In the genomic region with DNA sequence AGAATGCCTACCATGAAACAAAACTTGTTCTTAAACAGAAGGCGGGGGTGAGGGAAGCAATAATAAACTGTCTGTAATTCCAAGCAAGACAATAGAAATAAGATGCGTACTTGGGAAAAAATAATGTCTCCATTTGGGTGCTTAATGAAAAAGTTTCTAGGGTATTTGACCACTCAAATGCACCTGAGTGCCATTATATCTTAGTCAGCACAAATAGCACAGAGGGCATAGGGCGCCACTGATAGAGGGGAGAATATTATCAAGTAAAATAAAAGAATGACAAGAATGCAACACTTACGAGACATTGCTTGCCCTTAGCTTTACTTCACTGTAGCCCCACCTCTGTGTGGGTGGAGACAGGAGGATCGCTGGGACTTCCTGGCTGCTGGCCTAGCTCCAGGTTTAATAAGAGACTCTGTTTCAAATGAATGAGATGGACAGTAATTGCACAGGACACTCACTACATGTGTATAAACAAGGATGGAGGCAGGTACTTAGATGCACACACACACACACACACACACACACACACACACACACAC, we compare ENCODE assay signal across 20 mouse cellular contexts.
"Had no signal": no experiment of that assay in that cellular context is flagged by ENCODE, and none has a peak within 500 bp of the region (broad histone marks: within the 10 kb centered on the region; RNA-seq: fewer than 3 reads in every experiment).

No protein-coding gene starts in this region.

- ATAC-seq: intestine, postnatal 0 days; liver, embryonic 12.5 days; midbrain, embryonic 13.5 days; midbrain, embryonic 16.5 days had no signal

- H3K9me3 ChIP-seq: kidney, embryonic 15.5 days; limb, embryonic 10.5 days; limb, embryonic 13.5 days; liver, embryonic 12.5 days; liver, embryonic 15.5 days; lung, embryonic 15.5 days; midbrain, embryonic 10.5 days; midbrain, embryonic 13.5 days; neural tube, embryonic 13.5 days had no signal

- H3K4me1 ChIP-seq: kidney, embryonic 15.5 days; limb, embryonic 10.5 days; limb, embryonic 13.5 days; liver, embryonic 12.5 days; liver, embryonic 15.5 days; megakaryocyte, embryonic 14.5 days had no signal

- H3K4me2 ChIP-seq: kidney, embryonic 15.5 days; limb, embryonic 13.5 days; liver, embryonic 12.5 days; liver, embryonic 15.5 days; lung, embryonic 15.5 days; midbrain, embryonic 13.5 days; neural tube, embryonic 13.5 days had no signal

- H3K4me3 ChIP-seq: kidney, embryonic 15.5 days; limb, embryonic 10.5 days; limb, embryonic 13.5 days; liver, embryonic 12.5 days; liver, embryonic 15.5 days; lung, embryonic 15.5 days; megakaryocyte, embryonic 14.5 days; midbrain, embryonic 10.5 days; midbrain, embryonic 13.5 days; myocyte; neural tube, embryonic 13.5 days had no signal

- H3K27ac ChIP-seq: kidney, embryonic 15.5 days; limb, embryonic 10.5 days; limb, embryonic 13.5 days; liver, embryonic 12.5 days; liver, embryonic 15.5 days; lung, embryonic 15.5 days; midbrain, embryonic 10.5 days had no signal

- H3K9ac ChIP-seq: kidney, embryonic 15.5 days; limb, embryonic 13.5 days; liver, embryonic 12.5 days; liver, embryonic 15.5 days; lung, embryonic 15.5 days; midbrain, embryonic 13.5 days; neural tube, embryonic 13.5 days had no signal

- H3K36me3 ChIP-seq: kidney, embryonic 15.5 days; limb, embryonic 10.5 days; limb, embryonic 13.5 days; liver, embryonic 12.5 days; liver, embryonic 15.5 days; lung, embryonic 15.5 days; midbrain, embryonic 10.5 days; midbrain, embryonic 13.5 days; neural tube, embryonic 13.5 days had no signal

- H3K27me3 ChIP-seq: kidney, embryonic 15.5 days; limb, embryonic 13.5 days; liver, embryonic 12.5 days; liver, embryonic 15.5 days; lung, embryonic 15.5 days; megakaryocyte, embryonic 14.5 days; midbrain, embryonic 13.5 days; neural tube, embryonic 13.5 days had no signal

- DNase-seq: kidney, adult 2 months; kidney, postnatal 14 days; kidney, postnatal 4 days; liver; lung, postnatal 36 days; thymus, adult 18-20 months; thymus, postnatal 36 days had no signal
